Mouse (Mus musculus): ENCODE results near the gene Mcm9.

Gene Mcm9

DNA sequence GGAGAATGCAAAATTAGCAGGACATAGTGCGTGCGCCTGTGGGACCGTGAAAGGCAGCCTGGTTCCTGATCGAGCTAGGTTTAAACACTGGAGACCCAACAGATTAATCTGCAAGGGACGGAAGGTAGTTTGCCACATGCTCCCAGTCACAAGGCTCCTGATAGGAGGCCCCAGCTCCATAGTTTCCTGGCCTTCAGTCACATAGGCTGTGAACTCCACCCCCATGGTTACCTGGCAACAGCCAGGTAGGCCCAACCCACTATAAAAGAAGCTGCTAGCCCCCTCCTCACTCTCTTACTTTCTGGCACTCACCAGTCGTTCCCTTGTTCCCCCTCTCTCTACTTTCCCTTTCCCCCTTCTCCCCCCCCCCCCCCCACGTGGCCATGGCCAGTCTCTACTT, 50.1 kb downstream of the Mcm9 start:
- no peak for DNase-seq (ENCODE audit: low spot score)

DNA sequence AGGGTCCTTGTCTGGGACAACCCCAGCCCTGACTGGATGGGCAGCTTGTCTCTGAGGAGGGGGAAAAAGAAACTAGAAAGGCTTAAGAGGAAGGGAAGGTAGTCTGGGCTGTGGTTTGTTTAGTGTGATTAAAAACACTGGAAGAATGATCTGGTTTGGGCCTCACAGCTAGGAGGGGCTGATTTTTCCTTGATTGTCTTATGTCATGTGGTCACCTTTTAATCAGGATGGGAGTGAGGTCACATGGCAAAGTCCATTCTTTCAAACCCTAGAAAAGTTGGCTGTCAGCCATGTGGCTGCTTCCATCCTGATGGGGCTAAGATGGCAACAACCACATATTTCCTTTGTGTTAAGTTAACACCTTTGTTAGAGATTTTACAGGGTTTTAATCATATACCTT, 61.7 kb downstream of the Mcm9 start:
- DNase-seq (ENCODE audit: low spot score): no peak

DNA sequence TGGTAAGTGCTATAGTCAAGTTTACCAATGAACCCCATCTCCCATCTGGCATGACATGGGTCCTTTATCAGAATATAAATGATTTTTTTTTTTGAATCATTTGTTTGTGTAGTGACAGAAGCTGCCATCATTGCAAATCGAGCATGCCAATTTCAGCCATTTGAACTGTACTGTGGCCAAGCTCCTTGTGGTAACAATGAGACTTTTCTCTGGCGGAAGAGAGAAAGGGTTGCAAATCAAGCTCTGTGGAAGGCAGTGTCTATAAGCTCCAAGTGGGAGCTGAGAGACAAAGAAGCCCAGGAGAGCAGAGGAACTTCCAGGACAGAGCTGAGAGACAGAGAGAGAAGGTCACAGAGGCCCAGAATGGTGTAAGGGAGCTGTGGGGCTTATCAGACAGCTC, 64.7 kb downstream of the Mcm9 start:
- DNase-seq (ENCODE audit: low spot score): no peak

DNA sequence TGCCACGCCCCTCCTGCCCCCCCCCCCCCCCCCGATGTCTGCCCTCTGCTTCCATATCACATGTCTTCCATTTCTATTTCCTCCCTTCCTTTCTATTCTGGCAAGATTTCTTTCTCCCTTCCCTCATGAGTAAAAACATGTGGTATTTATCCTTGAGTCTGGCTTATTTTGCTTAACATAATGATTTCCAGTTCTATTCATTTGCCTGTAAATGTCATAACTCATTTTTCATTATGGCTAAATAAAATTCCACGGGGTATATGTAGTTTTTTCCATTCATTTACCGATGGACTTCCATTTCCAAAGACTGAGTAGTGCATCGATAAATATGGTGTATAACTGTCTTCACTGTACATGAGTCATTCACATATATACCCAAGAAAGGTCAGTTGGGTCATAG, 68.2 kb downstream of the Mcm9 start:
- no peak for DNase-seq (ENCODE audit: low spot score)

DNA sequence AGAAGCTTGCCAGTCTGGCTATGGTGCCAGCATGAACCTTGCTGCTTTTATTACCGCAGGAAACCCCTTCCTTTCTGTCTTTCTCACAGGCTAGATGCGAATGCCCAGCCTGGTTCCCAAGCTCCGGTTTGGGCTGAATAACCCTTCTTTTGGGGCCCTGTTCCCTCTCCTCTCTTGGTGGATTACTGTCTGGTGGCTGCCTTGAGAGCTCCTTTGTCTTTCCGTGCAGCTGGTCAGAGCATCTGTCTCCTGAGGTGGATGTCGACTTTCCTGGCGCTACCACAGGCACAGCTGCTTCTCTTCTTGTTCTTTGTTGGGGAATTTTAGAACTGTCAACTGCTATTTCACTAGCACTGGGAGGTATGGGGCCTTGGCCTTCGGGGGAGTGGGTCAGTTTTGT, 92.6 kb downstream of the Mcm9 start:
- DNase-seq (ENCODE audit: low spot score): no peak

DNA sequence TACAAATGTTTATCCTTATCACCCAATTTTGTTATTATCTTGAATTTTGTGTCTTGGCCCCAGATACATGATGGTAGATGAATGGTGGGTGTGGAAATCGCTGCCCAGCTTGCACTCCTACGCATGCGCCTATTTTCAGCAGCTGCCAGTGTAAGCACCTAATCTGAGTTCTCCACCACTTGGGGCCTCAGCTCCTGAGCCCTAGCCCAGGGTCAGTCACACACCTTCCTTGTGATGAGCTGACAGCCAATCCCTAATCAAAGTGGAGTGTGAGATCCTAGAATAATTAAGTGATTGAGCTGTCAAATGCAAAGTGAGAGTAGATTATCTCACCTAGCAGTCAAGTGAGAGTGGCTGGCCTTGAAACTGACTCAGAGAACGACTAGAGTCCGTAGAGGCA, 97.9 kb downstream of the Mcm9 start:
- no peak for DNase-seq (ENCODE audit: low spot score)

DNA sequence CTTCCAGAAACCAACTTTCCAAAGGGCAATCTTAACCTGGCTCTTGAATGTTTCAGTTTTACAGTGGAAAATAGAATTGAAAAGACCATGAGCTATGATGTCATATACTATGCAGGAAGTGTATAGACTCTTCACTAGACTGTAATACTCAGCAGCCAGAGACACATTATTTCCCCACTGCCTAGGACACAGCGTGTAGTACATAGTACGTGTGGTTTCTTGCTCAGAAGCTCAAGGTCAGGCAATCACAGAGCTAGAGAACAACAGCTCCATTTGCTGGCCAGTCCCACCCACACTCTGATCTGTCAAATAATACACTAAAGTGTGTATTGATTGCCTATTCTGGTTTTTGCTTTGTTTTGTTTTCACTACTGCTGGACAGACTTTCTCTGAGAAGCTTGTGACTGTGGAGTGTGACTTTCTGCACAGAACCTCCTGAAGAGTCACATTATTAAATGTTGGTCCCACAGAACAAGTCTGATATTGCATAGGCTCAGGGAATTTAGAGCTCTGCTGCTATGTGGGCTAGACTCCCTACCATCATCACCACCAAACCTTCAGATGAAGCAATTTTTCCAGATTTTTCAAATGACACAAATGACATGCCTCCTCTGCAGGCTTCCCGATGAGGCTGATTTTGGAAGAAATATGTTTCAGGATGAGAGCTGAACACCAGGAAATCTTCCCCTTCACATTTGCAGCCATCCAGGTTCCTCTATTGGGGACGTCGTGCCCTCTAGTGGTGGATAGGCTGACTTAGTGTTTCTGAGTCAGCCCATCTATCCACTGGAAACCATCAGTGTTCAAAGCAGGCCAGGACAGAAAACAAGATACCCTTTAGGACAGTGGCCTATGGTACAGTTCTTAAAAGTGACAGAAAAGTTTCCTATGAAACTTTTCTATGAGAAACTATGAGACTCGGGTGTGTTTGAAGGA, 102.1 kb downstream of the Mcm9 start:
- DNase-seq (ENCODE audit: low spot score): peak; percentile 29

DNA sequence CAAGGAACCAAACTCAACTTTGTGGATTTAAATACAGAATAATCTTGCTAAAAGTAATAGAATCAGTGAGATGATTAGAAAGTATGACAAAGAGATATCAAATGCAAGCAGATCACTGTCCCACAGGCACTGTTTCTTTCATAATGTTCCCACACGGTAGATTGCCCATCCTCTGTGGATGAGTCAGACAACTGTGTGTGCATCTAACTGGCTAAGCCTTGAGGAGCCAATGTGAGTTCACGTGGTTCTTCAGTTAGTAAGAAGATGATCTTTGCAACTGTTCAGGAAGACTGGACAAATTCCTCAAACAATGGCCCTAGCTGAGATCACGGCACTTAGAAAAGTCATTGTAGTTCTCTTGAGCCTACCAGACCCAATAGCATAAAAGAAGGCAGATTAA, 102.9 kb downstream of the Mcm9 start:
- DNase-seq (ENCODE audit: low spot score): no peak

DNA sequence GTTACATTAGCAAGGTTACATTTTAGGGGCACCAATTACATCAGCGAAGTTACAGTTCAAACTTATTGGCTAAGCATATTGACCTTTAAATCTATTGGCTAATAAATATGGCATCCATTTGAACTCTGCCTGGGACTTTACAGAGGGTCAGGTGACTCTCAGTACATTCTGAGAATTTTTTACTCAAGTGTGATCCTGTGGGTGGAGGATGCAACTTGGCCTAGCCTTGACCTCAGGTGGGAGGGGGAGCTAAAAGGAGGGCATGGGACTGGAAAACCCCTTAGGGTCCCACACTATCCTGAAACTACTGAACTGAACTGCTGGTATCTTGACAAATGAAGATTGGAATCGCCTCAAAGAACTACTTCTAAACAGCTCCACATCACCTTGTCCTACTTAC, 103.9 kb downstream of the Mcm9 start:
- DNase-seq (ENCODE audit: low spot score): no peak

DNA sequence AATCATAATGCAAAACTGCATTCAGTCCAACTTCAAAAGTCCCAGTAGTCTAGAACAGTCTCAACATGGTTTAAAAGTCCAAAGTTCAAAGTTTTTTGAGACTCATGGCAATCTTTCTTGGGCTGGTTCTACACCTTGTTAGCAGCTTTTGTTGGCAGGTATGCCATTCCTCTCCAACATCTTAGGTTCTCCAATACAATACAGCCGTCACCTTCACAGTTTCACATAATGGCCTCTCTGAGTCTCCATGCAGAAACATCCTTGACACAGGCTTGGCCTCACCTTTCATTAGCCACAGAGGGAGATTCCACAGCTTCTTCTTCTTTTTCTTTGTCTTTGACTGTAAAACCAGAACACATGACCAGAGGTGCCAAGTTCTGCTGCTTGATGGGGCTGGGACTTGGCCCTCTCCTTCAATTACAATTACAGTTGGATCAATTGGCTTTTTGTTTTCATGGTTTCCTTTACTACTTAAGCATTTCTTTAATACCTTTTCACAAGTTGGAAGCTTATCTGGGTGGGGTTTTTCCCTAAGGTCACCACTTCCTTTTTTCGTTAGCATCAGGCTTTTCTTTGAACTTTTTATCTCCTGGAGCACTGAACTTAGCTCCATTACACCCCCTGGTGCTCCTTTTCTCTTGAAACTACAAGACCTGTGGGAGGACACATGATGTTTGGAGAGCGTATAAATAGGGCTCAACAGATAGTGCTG, 104.8 kb downstream of the Mcm9 start:
- no peak for DNase-seq (ENCODE audit: low spot score)

DNA sequence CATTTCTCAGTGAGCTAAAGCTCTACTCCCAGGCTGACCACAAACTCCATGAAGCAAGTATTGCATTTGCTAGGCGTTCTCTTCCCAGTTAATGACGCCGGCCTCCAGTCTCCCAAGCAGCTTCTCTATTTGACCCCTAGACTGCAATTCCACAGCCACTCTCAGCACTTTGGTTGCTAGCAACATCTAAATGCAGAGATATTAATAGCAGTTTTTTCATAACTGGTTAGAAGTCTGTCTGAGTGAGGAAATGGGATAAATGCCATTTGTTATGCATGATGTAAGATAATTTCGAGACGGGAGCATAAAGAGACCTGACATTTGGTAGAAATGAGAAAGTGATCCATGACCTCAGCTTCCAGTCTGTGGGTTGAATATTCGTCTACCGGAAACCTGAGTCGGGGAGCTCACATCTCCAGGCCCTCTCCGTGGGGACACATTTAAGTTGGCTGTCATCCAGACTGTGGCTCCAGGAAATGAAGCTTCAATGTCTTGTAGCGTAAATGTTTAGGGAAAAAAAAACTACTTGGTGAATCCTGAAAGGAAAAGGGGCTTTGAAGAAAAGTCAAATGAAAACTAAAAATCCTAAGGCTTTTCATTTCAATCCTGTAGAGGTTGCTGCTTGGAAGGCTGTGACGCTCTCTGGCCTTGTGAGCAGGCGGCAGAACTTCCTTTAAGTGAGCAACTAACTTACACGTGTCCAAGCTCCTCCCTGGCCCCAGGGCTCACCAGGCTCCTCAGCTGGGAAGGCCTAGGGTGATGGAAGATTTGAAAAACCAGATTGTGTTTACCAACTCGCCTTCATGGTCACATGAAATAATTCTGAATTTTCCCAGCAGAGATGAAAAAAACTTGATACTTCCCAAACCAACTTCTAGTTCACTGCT, 110.9 kb downstream of the Mcm9 start:
- no peak for DNase-seq (ENCODE audit: low spot score)

DNA sequence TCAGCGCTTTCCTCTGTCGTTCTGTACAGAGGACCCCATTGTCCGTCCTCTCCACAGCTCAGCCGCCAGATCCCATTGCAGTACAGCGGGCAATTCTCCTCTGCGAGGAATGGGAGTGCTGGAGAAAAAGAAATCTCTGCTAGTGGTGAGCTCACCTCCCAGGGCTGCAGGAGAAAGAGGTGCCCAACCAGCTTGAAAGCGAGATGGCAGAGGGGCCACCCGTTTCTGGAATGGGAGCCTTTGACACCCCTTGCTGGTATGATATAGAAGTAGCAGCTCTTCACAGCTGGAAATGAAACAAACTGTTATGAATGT, 111.7 kb downstream of the Mcm9 start:
- DNase-seq (ENCODE audit: low spot score): no peak

DNA sequence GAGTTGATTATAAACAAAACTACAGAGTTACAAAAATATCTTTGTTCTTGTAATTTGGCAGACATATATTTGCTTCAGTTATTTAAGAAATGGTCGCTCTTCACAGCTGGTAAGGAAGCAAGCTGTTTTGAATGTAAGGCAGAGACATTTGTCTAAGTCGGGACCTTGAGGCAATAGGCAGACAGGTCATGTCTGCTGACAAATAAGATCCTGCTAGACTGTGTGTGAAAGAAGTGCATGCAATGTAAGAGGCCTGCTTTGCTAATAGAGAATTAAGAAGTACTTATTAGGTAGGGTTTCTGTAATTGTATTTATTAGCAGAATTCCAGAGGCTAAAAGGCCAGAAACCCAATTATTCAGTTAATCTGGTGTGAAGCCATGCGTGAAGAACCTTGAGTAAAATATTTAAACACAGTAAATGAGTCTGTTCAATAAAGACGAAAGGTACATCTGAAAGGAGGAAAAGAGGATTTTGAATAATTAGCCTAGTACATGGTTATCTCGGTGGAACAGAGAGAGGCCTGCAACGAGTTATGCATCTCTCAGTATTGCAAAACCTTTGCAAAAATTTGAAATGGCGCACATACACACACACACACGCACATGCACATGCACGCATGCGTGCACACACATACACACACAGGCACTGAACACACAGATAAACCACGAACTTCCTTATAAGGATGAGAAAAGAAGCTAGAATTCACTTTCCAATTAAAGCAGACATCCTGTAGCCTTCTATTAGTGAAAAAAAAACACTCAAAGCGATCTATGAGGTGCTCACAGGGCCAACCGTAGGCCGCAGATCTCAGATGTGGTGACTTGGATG, 112.3 kb downstream of the Mcm9 start:
- DNase-seq (ENCODE audit: low spot score): no peak

DNA sequence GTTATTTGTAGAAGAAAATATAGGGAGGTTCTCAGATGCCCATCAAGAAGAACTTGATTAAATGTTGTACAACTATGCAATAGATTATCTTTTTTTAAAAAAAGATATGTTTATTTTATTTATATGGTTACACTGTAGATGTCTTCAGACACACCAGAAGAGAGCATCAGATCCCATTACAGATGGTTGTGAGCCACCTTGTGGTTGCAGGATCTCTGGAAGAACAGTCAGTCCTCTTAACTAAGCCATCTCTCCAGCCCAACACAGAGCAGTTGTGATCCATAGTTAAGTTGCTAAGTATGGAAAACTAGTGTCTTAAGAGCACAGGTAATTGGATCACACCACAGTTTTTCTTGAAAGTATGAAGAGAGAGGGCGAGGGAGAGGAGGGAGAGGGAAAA, 117.7 kb downstream of the Mcm9 start:
- DNase-seq (ENCODE audit: low spot score): no peak

DNA sequence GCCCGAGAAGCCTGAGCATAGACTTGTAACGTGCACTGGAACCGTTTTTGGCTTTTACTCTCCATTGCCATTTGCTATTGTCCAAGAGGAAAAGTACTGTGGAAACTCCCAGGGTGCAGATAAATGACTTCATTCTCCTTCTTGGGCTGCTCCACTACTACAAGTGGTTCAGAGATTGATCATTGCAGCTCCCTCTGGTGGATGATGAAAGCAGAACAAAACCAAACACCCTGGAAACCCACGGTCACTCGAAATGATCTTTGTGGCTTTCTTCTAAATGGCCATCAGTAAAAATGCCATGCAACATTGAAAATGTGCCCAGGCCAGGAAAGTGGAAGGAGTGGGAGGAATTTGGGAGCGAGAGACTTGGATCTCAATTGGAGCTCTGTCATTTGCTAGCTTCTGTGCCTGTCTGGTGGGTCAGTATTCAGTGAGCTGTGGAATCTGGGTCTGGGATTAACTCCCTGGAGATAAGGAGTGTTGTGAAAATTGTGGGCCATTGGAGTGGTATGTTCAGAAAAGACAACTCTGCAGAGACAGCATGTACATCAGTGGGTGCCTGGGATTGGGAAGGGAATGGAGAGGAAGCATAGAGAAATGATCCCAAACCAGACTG, 121.0 kb downstream of the Mcm9 start:
- peak; percentile 7 for DNase-seq (ENCODE audit: low spot score)

DNA sequence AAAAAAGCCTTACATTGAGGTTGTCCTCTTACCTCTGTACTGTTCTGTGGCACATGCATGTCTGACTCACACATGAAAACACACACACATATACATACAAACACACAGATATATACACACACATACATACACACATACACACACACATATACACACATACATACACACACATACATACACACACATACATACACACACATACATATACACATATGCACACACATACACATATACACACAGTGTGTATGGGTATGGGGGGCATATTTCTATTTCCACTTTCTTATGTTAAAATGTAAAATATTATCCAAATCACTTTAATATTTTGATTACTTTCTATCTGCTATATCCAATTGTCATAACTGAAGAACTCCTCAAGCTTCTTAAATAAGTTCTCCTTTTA, 121.6 kb downstream of the Mcm9 start:
- no peak for DNase-seq (ENCODE audit: low spot score)

DNA sequence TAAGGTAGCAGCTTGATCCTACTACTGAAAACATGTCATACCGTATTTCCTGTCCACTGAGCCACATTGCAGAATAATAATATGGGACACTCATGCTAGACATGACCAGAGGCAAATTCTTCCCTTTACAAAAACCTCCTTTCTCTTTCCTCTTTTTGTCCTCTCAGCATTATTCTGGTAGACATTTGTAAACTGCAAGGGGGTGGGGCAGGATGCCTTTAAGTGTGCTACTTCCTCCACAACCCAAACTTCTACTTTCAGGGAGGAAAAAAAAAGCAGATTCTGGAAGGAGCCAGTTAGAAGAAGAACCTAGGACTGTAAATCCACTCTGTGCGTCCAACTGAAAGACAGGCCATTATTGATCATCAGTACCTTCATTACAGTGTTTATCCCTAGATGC, 124.7 kb downstream of the Mcm9 start:
- no peak for DNase-seq (ENCODE audit: low spot score)

DNA sequence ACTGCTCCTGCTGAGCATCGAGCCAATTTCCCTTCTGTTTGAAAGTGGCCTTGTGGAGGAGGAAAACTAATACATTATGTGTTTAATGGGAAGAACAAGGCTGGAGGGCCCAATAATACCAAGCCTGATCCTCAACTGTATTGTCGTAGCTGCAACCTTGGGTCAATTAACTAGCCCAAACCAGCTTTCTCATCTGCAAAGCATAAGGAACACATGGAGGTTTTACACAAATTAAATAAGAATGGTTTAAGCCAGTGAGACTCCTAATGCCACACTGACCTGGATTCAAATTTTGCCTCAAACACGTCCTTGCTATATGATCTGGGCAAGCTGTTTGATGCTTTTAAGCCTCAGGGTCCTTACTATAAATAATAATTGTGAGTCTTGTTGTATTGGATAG, 125.2 kb downstream of the Mcm9 start:
- no peak for DNase-seq (ENCODE audit: low spot score)

DNA sequence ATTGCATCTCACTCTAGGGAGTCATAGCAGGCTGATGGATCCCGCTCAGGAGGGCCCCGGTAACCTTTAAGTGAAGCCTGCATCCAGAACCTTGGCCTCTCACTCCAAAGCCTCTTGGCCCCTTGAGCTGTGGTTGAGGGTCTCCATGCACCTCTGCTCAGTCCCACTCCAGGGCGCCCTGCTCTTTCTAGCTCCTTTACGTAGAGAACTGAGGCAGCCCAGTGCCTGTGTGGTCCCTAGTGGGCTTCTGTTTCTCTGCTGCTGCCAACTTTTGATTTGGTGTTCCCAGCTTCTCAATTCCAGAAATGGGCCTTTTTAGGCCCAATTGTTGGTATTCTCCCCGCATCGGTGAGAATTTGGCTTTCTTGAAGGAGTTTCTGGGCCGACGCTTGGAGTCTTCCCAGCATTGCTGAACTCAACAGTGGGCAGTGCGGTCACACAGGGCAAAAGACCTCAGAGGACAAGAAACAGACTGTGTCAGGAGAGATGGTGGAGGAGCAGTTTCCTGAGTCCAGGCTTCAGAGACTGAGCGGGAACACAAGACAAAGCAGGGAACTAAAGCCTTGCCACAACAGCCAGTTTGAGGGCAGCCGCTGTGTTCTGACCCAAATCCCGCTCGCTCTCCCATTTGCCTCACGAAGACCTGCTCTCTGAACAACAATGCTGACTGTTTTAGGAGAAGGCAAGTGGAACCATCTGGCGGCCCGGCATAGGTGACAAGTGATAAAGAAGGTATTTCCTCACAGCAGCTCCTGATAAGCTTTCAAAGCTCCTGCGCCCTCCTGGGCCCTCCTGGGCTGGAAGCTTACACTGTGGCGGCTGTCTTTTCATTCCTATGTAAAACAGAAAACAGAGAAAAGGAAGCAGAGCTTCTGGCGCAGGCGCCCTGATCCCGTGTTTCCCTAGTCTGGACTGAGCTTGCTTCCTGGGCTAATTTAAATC, 127.1 kb downstream of the Mcm9 start:
- no peak for DNase-seq (ENCODE audit: low spot score)

DNA sequence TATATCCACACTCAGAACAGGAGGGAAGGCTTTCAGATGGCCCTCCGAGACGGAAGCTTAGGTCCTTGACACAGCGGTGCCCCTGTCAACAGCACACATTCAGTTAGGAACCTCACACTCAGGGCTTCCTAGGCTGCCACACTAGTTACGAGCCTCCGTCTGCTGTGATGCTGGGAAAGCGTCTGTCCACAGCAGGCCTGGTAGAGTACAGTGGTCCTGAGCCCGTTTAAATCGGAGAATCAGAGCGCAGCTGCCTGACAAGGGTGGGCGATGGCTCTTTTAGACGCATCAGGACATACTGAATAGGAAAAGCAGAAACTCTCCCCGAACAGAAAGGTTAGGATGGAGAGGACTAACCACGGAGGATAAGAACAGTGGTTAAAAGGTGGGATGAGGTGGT, 127.8 kb downstream of the Mcm9 start:
- DNase-seq (ENCODE audit: low spot score): no peak
